Mouse (Mus musculus) myocyte (in vitro differentiated cells): ENCODE data around the gene Epb41l2. TPM values are rescaled to one million over a fixed set of nuclear protein-coding genes. Genes with fewer than 3 reads are reported as not detected.

Experiments
- H3K27me3 ChIP-seq: one replicate; pipeline ENCODE4 v1.6.1; 2011; ENCODE audit not compliant: control insufficient read depth, insufficient read depth, insufficient read length
- H3K36me3 ChIP-seq: one replicate; pipeline ENCODE4 v1.6.1; 2011; ENCODE audit not compliant: control insufficient read depth, insufficient read depth
- H3K4me2 ChIP-seq: one replicate; pipeline ENCODE4 v1.6.1; 2011; ENCODE audit warnings: low read depth, control low read depth
- H3K4me3 ChIP-seq: one replicate; pipeline ENCODE4 v1.5.1; 2011; ENCODE audit warnings: mild to moderate bottlenecking, control low read depth, moderate library complexity
- H3K79me2 ChIP-seq: one replicate; pipeline ENCODE4 v1.6.1; 2011; ENCODE audit not compliant: control insufficient read depth, insufficient read depth
- H3ac ChIP-seq: one replicate; pipeline ENCODE4 v1.6.1; 2011; ENCODE audit not compliant: control insufficient read depth, insufficient read length
- CEBPB ChIP-seq: IDR thresholded peaks from 2 replicates; pipeline ENCODE4 v1.6.1; 2011; ENCODE audit warnings: mild to moderate bottlenecking, moderate library complexity; ENCODE audit not compliant: poor library complexity, insufficient read depth, severe bottlenecking
- E2F4 ChIP-seq: IDR thresholded peaks from one replicate; pipeline ENCODE4 v1.6.1; 2011; ENCODE audit warnings: mild to moderate bottlenecking, control low read depth, moderate library complexity; ENCODE audit not compliant: insufficient read depth
- MAX ChIP-seq: IDR thresholded peaks from one replicate; pipeline ENCODE4 v1.6.1; 2011; ENCODE audit warnings: low read depth, mild to moderate bottlenecking, control low read depth
- MYOD1 ChIP-seq, 3 experiments: IDR thresholded peaks; one replicate each; pipeline ENCODE4 v1.6.1; 2011; ENCODE audit warnings: control low read depth in 2 of 3, low read depth in 2 of 3, mild to moderate bottlenecking in 2 of 3, moderate library complexity in 1 of 3; ENCODE audit not compliant: insufficient read length in 2 of 3, control insufficient read depth in 1 of 3
- MYOG ChIP-seq, 3 experiments: IDR thresholded peaks; one replicate each; pipeline ENCODE4 v1.6.1; 2011; ENCODE audit warnings: control low read depth in 2 of 3, low read depth in 2 of 3, mild to moderate bottlenecking in 2 of 3; ENCODE audit not compliant: insufficient read length in 2 of 3, control insufficient read depth in 1 of 3, insufficient read depth in 1 of 3
- POLR2A ChIP-seq: IDR thresholded peaks from one replicate; pipeline ENCODE4 v1.6.1; 2011; ENCODE audit warnings: low read depth, mild to moderate bottlenecking, control low read depth, moderate library complexity; ENCODE audit not compliant: insufficient read length
- POLR2AphosphoS2 ChIP-seq: IDR thresholded peaks from one replicate; pipeline ENCODE4 v1.6.1; 2011; ENCODE audit warnings: low read depth, control low read depth; ENCODE audit not compliant: insufficient read length
- REST ChIP-seq: IDR thresholded peaks from one replicate; pipeline ENCODE4 v1.6.1; 2011; ENCODE audit warnings: mild to moderate bottlenecking, control low read depth, moderate library complexity; ENCODE audit not compliant: insufficient read depth, insufficient read length
- SRF ChIP-seq: IDR thresholded peaks from one replicate; pipeline ENCODE4 v1.6.1; 2011; ENCODE audit warnings: low read depth; ENCODE audit not compliant: control insufficient read depth, insufficient read length
- TCF12 ChIP-seq: IDR thresholded peaks from one replicate; pipeline ENCODE4 v1.6.1; 2011; ENCODE audit warnings: mild to moderate bottlenecking, control low read depth; ENCODE audit not compliant: poor library complexity, insufficient read depth, severe bottlenecking
- TCF3 ChIP-seq: IDR thresholded peaks from one replicate; pipeline ENCODE4 v1.6.1; 2011; ENCODE audit warnings: low read depth, control low read depth; ENCODE audit not compliant: insufficient read length
- USF1 ChIP-seq: IDR thresholded peaks from one replicate; pipeline ENCODE4 v1.6.1; 2011; ENCODE audit warnings: low read depth, mild to moderate bottlenecking, control low read depth, moderate library complexity
- polyA plus RNA-seq: library from polyadenylated mRNA; unstranded; fragments of >200 nt; fragmentation: generic; extraction: Trizol; gene quantifications from one replicate; pipeline ENCODE4 v1.2.1, GENCODE M21; 2012; ENCODE audit warnings: missing spikeins

Epb41l2 gene
- polyA plus RNA-seq, 1 experiment = 22.3 TPM

DNA sequence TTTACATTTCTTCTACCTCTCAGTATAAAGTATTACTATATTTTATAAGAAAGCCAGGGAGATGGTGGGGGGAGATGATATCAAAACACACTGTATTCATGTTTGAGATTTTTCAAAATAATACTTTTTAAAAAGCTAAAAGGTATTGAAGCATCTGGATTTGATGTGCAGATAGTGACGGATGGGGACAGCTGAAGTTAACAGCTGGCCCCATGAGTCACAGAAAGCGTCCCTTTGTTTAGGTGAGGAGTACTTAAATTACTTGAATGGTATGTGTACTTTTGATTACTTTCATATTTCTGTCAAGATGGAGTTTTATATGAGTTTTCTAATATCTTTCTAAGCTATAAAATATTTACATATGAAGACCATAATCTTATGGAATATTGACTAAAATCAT is 112.3 kb downstream of the Epb41l2 start:
- Histone ChIP-seq H3K4me2 (peak overlapping the region; percentile 12), H3ac (no peak overlapping the region), H3K36me3 (peaks cover 26% of the 10 kb centered on the region), H3K79me2 (no peaks in the 10 kb centered on the region), H3K4me3 (no peak overlapping the region), H3K27me3 (no peaks in the 10 kb centered on the region)
- peak; percentile 69 for TF ChIP-seq TCF3
- TF ChIP-seq TCF12 = peak; percentile 96
- peak; percentile 56 to 94 (median 94) for TF ChIP-seq MYOD1 (IDR thresholded peaks at IDR 0.05; ENCODE audit: control insufficient read depth in 1 of 3, insufficient read length in 2 of 3, low read depth in 2 of 3)
- TF ChIP-seq POLR2AphosphoS2 = no peak
- peak in 1 of 3 experiments; percentile 12 for TF ChIP-seq MYOG (IDR thresholded peaks at IDR 0.05; ENCODE audit: control insufficient read depth in 1 of 3, insufficient read depth in 1 of 3, insufficient read length in 2 of 3, low read depth in 2 of 3)

DNA sequence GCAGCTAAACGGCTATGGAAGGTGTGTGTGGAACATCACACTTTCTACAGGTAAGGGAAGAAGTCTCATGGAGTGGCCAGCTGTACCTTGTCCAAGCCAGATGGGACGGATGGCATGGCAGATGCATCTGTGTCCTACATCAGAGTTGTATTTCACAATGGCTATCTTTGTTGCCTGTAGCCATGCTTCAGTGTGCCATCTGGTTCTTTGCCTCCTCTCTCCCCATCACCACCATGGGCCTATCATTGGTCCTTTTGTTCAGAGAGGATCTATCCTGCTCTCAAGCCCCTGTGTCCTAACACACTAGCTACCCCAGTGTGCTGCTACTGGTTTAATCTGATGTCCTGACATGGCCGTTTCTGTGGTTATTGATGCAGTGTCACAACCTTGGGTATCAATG is 120.1 kb downstream of the Epb41l2 start:
- Histone ChIP-seq H3K79me2 (no peaks in the 10 kb centered on the region), H3K27me3 (no peaks in the 10 kb centered on the region), H3ac (no peak overlapping the region), H3K4me2 (no peak overlapping the region), H3K4me3 (no peak overlapping the region), H3K36me3 (peaks cover 27% of the 10 kb centered on the region)
- no peak for TF ChIP-seq CEBPB
- TF ChIP-seq MYOG (IDR thresholded peaks at IDR 0.05; ENCODE audit: control insufficient read depth in 1 of 3, insufficient read depth in 1 of 3, insufficient read length in 2 of 3, low read depth in 2 of 3) = no peak
- TF ChIP-seq MYOD1 (IDR thresholded peaks at IDR 0.05; ENCODE audit: control insufficient read depth in 1 of 3, insufficient read length in 2 of 3, low read depth in 2 of 3) = no peak
- no peak for TF ChIP-seq SRF
- no peak for TF ChIP-seq USF1
- TF ChIP-seq E2F4 = no peak
- no peak for TF ChIP-seq MAX

GRCm38 (mm10) chr10:25482791-25483190 is 123.2 kb downstream of the Epb41l2 start:
- Histone ChIP-seq H3K79me2 (no peaks in the 10 kb centered on the region), H3K4me3 (no peak overlapping the region), H3ac (no peak overlapping the region), H3K27me3 (no peaks in the 10 kb centered on the region), H3K4me2 (no peak overlapping the region), H3K36me3 (peaks cover 27% of the 10 kb centered on the region)
- TF ChIP-seq MYOD1 (IDR thresholded peaks at IDR 0.05; ENCODE audit: control insufficient read depth in 1 of 3, insufficient read length in 2 of 3, low read depth in 2 of 3) (no peak), MYOG (IDR thresholded peaks at IDR 0.05; ENCODE audit: control insufficient read depth in 1 of 3, insufficient read depth in 1 of 3, insufficient read length in 2 of 3, low read depth in 2 of 3) (no peak), CEBPB (no peak), REST (no peak), TCF12 (no peak), TCF3 (no peak), MAX (no peak), SRF (no peak), E2F4 (no peak), USF1 (no peak), POLR2A (no peak), POLR2AphosphoS2 (no peak)

DNA sequence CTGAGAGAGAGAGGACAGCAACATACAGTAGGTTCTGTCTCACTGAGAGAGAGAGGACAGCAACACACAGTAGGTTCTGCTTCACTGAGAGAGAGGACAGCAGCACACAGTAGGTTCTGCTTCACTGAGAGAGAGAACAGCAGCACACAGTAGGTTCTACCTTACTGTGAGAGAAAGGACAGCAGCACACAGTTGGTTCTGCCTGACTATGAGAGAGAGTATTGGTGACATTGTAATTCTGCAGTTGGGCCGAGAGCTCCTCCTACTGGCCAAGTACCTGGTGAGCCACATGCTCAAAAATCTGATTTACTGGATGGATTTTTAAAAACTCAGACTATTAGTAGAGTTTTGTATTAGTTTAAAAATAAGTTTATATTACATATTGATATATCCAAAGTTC is 128.9 kb downstream of the Epb41l2 start:
- H3K36me3 ChIP-seq = peaks cover 27% of the 10 kb centered on the region
- no peaks in the 10 kb centered on the region for H3K27me3 ChIP-seq
- TF ChIP-seq USF1 (no peak), E2F4 (no peak), MYOD1 (IDR thresholded peaks at IDR 0.05; ENCODE audit: control insufficient read depth in 1 of 3, insufficient read length in 2 of 3, low read depth in 2 of 3) (no peak), REST (no peak), POLR2A (no peak), TCF3 (no peak), MYOG (IDR thresholded peaks at IDR 0.05; ENCODE audit: control insufficient read depth in 1 of 3, insufficient read depth in 1 of 3, insufficient read length in 2 of 3, low read depth in 2 of 3) (no peak), CEBPB (no peak), POLR2AphosphoS2 (no peak), TCF12 (no peak), SRF (no peak), MAX (no peak)
- no peak overlapping the region for H3K4me2 ChIP-seq
- H3K4me3 ChIP-seq = no peak overlapping the region
- H3ac ChIP-seq = no peak overlapping the region
- H3K79me2 ChIP-seq = no peaks in the 10 kb centered on the region

DNA sequence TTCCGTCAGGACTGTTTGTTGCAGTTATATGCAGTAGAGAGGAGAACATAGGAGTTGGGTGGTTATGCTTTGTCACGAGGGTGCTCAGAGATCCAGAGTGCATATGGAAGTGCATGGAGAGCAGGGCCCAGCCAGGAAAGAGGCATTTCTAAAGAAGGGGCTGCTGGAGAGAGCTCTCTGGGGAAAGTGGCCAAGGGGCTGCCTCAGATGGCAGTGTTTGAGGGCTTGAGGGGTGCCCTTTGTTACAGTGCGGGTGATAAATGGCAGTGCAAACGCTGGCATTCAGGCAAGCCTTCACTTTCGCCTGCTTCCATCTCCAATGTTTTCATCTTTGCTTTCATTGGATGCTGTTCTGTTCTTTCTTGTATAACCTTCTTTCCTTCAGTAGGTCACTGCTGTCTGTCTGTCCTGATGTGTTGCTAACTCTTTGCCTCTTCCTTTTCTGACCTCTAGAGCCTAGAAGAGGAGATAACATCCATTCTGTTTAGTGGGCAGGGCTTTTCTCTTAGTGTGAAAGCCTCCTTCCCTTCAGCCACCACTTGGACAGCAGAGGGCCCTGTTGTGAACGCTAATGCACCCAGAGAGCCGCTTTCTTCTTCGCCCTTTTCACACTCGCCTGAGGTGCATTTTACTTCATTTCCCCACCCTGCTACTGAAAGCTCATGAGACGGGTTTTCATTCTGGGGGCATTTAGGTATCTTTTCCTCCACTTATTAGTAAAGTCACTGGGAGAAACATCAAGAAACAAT is 139.9 kb downstream of the Epb41l2 start:
- Histone ChIP-seq H3K4me2 (no peak overlapping the region), H3K27me3 (no peaks in the 10 kb centered on the region), H3K79me2 (no peaks in the 10 kb centered on the region), H3ac (no peak overlapping the region), H3K36me3 (peaks cover 6% of the 10 kb centered on the region), H3K4me3 (no peak overlapping the region)
- no peak for TF ChIP-seq POLR2A
